Mouse (Mus musculus) kidney, adult 11 months (tissue): ENCODE measurements at regions not wholly inside any gene's neighbourhood (a gene's known extent, or its start where the extent isn't known, plus 50 kb on each side); places are given as distances from the start of the nearest gene placed in this dataset.

Source experiments
- DNase-seq: peaks from one replicate; pipeline ENCODE4 v3.0.0; 2022

DNA sequence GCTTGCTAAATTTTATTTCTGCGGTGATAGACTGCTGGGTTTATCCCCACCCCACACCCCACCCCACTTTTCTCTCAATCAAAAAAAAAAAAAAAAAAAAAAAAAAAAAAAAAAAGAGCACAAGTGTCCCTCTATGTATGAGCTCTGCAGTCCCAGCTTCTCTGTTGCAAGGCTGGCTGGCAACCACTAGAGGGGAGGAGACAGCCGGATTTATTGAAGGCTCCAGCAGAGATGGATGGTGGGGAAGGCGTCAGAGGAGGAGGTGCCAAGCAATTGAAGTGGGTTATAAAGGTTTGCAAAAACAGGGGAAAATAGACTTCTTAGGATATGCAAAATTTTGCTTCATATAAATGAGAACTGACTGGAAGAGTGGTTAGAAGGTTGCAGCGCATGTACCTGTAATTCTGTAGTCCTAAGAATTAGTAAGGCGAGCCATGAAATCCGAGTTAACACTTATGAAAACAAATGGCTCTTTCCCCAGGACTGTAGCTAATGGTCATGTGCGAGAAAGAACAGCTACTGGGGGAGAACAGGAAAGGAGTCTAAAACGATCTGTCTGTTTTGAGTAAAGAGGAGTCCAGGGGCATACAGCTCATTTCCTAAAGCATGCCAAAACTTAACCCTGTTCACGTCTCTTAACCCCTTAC, 885.1 kb upstream of the Pou3f3 start:
- DNase-seq, result peak; percentile 53

DNA sequence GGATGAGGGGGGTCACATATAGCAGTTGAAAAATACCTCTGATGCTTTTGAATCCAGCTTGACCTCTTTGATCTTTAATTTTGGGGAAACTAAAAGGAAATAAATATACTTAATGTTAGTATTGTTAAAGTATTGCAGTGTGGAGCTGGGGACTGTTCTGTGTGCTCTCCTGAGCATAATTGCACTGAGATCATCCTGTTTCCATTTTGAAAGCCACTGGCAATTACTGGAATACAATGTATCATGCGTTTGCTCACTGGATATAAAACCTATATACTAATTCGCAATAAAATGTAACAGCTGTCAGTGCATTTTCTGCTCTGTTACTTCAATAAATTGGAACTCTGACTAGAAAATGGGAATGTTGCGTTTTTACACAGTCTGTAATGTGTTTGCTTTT, 884.4 kb upstream of the Pou3f3 start:
- no peak for DNase-seq

DNA sequence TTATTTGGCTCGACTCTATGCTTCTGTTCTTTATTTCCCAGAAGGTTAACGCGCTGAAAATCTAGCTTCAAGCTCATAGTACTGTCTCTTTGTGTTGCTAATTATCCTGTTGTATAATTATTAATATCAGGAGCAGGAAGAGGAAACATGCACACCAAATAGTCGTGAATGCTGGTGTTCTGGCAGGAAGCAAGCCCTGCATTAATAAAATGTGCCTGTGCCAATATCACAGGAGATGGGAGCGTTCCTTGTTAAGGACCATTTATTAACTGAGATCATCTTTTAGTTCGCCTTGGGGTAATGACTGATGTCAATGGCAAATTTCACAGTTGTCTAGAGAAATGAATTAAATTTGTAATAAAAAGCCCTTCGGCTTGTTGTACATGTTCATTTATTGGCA, 883.5 kb upstream of the Pou3f3 start:
- DNase-seq, result no peak

DNA sequence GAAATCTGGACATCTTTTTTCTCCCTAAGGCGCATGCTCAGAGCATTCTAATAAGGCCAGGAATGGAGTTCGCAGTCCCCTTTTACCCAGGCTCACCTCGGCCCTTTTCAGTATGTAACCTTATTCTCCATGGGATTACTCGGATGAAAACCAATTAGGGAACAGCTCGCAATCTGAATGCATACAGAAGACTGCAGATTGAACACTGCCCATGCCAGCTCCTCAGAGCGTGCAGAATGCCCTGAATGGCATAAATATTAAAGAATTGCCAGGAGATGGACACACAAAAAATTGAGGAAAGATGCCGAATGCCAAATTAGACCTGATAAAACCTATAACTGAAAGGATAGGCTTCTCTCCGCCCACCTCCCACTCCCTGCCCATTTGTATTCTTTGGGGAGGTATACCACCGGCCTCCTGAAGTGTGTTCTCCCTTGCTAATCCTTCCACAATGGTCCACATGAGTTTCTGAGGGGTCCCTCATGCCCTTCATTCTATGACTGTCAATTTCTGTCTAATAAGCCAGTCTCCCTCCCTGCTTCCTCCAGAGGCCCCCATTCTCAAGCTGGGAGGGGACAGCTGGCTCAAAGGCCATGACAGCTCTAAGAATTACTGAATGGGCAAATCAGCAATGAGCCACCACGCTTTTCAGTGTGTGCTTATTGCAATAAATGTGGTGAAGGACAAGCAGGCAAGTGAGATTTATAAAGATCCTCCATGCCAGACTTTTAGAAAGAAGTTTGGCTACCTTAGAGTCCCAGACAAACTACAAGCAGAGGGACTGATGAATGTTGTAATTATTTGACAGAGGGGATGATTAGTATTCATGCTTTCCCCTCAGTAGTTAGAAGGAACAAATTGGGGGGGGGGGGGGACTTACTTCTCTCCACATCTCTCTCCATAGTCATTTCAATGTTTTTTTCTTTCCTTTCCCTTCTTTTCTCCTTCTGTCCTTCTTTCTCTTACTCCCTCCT, 881.2 kb upstream of the Pou3f3 start:
- no peak for DNase-seq

DNA sequence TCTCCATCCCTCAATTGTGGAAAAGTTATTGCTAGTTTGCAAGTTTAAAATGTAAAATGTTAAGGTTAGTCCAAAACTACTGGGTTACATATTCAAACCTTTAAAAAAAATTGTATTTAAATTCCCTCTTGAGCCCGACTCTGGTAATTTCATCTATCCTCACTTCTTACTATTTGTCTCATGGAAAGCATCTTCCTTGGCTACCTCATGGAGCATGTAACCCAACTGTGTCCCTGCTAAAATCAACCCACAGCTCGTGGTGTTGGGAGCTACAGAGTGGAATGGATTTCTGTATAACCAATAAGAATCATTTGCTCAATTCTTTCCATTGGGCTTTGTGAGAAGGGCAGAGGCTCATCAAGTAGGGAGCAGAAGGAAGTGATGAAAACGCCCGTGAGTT, 880.5 kb upstream of the Pou3f3 start:
- DNase-seq, result no peak

DNA sequence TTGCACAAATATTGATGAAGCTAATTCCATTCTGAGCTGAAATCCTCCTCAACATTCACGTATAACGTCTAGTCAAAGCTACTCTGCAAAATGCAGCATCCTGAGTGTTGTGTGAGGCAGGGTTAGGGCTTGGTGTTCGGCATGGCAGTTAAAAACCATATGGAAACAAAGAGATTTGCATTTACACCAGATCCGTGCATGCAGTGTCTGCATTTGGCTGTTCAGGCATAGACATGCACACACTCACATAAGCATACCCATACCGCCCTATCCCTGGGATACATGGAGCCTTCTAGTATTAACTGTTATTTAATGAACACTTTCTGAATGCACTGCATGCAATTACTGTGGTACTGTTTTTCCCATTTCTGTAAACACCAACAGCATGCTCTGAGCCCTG, 872.8 kb upstream of the Pou3f3 start:
- DNase-seq, result no peak

DNA sequence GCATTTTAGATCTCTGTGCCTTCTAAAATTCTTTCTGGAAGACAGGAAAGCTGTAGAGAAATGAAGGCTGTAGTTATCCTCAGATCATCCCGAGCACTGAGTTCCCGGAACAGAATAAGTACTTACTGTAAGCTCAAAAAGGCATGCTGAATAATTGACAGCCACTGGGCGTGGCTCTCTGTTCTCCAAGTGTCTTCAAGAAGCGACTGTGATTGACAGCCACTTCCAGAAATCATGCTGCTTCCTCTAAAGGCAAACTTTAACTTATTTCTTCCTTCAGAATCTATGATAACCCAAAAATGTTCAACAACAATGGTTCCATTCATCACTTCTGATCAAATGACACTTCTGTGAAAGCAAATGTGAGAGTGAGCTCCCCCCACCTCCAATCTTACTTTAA, 870.3 kb upstream of the Pou3f3 start:
- DNase-seq, result no peak

DNA sequence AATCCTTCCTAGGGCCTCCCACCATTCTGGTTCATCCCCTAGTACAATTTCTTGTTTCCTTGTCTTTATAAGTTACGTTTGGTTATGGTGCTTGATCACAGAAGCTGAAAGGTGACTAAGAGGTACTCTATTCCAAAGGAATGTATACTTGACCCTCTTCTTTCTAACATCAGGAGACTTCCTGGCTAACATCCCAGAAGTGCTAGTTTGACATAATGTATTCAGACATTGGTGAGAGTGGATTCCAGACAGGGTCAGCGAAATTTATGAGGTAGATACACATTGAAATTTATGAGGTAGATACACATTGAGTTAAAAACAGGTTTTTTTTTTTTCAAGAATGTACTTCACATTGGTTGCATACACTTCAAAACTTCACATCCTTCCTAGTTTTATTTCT, 863.9 kb upstream of the Pou3f3 start:
- no peak for DNase-seq
